Mouse (Mus musculus): ENCODE measurements at regions not wholly inside any gene's neighbourhood (a gene's known extent, or its start where the extent isn't known, plus 50 kb on each side); places are given as distances from the start of the nearest gene placed in this dataset.

- Histone ChIP-seq H3K4me3 (ENCODE audit: control insufficient read depth in 1 of 2, insufficient read depth in 1 of 2, low read depth in 1 of 2, low read length in 2 of 2) (no peak overlapping the region), H3K4me1 (ENCODE audit: control insufficient read depth in 2 of 2, insufficient read depth in 2 of 2, low read length in 2 of 2) (no peaks in the 10 kb centered on the region), H3K4me2 (ENCODE audit: low read length) (no peak overlapping the region), H3K27me3 (ENCODE audit: control insufficient read depth, insufficient read depth, low read length) (no peaks in the 10 kb centered on the region), H3K9ac (ENCODE audit: low read length) (no peak overlapping the region), H3K27ac (replicated peaks in 1 of 2; ENCODE audit: control insufficient read depth in 1 of 2, insufficient read depth in 1 of 2, low read depth in 2 of 2, low read length in 2 of 2) (no peak overlapping the region), H3K9me3 (ENCODE audit: control insufficient read depth, low read length) (no peaks in the 10 kb centered on the region), H3K36me3 (ENCODE audit: control insufficient read depth, insufficient read depth, low read length) (no peaks in the 10 kb centered on the region)
- no peak for ATAC-seq (ENCODE audit: insufficient number of reproducible peaks, insufficient read depth, low FRiP score, low read depth)
- 91% methylated on average over 3 of the region's 3 CpGs for WGBS
Measured at GRCm38 (mm10) chr16:24213577-24213976, 179.7 kb upstream of the Lpp start.

- Histone ChIP-seq H3K4me3 (ENCODE audit: control insufficient read depth in 1 of 2, insufficient read depth in 1 of 2, low read depth in 1 of 2, low read length in 2 of 2) (no peak overlapping the region), H3K9me3 (ENCODE audit: control insufficient read depth, low read length) (no peaks in the 10 kb centered on the region), H3K27ac (replicated peaks in 1 of 2; ENCODE audit: control insufficient read depth in 1 of 2, insufficient read depth in 1 of 2, low read depth in 2 of 2, low read length in 2 of 2) (no peak overlapping the region), H3K4me2 (ENCODE audit: low read length) (no peak overlapping the region), H3K27me3 (ENCODE audit: control insufficient read depth, insufficient read depth, low read length) (no peaks in the 10 kb centered on the region), H3K9ac (ENCODE audit: low read length) (no peak overlapping the region), H3K4me1 (ENCODE audit: control insufficient read depth in 2 of 2, insufficient read depth in 2 of 2, low read length in 2 of 2) (no peaks in the 10 kb centered on the region), H3K36me3 (ENCODE audit: control insufficient read depth, insufficient read depth, low read length) (no peaks in the 10 kb centered on the region)
- no peak for ATAC-seq (ENCODE audit: insufficient number of reproducible peaks, insufficient read depth, low FRiP score, low read depth)
- WGBS: 76% methylated on average over 2 of the region's 2 CpGs
Measured at GRCm38 (mm10) chr16:24212702-24213101, 180.6 kb upstream of the Lpp start.

DNA sequence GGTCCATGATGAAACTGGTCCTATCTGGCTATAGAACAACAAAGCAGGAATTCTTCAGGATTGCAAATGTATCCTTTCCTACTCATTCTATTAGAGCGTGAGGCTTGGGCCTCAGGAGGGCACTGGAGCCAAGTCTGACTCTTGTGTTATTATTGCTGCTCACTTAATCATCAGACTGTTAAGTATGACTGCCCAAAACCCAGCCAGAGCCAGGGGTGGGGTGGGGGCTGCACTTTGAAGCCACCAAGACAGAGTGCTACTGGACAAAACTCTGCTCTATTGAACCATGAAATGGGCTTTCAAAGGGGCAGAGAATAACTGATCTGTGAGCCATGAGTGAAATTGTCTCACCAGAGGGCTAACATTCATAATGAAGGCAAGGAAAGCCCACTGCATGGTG, 181.7 kb upstream of the Lpp start:
- WGBS: 88% methylated on average over 1 of the region's 1 CpGs
- Histone ChIP-seq H3K27ac (replicated peaks in 1 of 2; ENCODE audit: control insufficient read depth in 1 of 2, insufficient read depth in 1 of 2, low read depth in 2 of 2, low read length in 2 of 2) (no peak overlapping the region), H3K9ac (ENCODE audit: low read length) (no peak overlapping the region), H3K27me3 (ENCODE audit: control insufficient read depth, insufficient read depth, low read length) (no peaks in the 10 kb centered on the region), H3K9me3 (ENCODE audit: control insufficient read depth, low read length) (no peaks in the 10 kb centered on the region), H3K4me3 (ENCODE audit: control insufficient read depth in 1 of 2, insufficient read depth in 1 of 2, low read depth in 1 of 2, low read length in 2 of 2) (no peak overlapping the region), H3K36me3 (ENCODE audit: control insufficient read depth, insufficient read depth, low read length) (no peaks in the 10 kb centered on the region), H3K4me2 (ENCODE audit: low read length) (no peak overlapping the region), H3K4me1 (ENCODE audit: control insufficient read depth in 2 of 2, insufficient read depth in 2 of 2, low read length in 2 of 2) (peaks cover 2 to 3% of the 10 kb centered on the region in 2 experiments; a peak in 2 of 4 replicates)
- ATAC-seq (ENCODE audit: insufficient number of reproducible peaks, insufficient read depth, low FRiP score, low read depth): no peak

GRCm38 (mm10) chr16:24208876-24209275, 184.4 kb upstream of the Lpp start:
- Histone ChIP-seq H3K27ac (replicated peaks in 1 of 2; ENCODE audit: control insufficient read depth in 1 of 2, insufficient read depth in 1 of 2, low read depth in 2 of 2, low read length in 2 of 2) (no peak overlapping the region), H3K27me3 (ENCODE audit: control insufficient read depth, insufficient read depth, low read length) (no peaks in the 10 kb centered on the region), H3K4me1 (ENCODE audit: control insufficient read depth in 2 of 2, insufficient read depth in 2 of 2, low read length in 2 of 2) (peaks cover 2 to 10% of the 10 kb centered on the region in 2 experiments; a peak in 2 of 4 replicates), H3K36me3 (ENCODE audit: control insufficient read depth, insufficient read depth, low read length) (no peaks in the 10 kb centered on the region), H3K9me3 (ENCODE audit: control insufficient read depth, low read length) (no peaks in the 10 kb centered on the region), H3K4me2 (ENCODE audit: low read length) (no peak overlapping the region), H3K9ac (ENCODE audit: low read length) (no peak overlapping the region), H3K4me3 (ENCODE audit: control insufficient read depth in 1 of 2, insufficient read depth in 1 of 2, low read depth in 1 of 2, low read length in 2 of 2) (no peak overlapping the region)
- no peak for ATAC-seq (ENCODE audit: insufficient number of reproducible peaks, insufficient read depth, low FRiP score, low read depth)
- WGBS: 83% methylated on average over 2 of the region's 2 CpGs

DNA sequence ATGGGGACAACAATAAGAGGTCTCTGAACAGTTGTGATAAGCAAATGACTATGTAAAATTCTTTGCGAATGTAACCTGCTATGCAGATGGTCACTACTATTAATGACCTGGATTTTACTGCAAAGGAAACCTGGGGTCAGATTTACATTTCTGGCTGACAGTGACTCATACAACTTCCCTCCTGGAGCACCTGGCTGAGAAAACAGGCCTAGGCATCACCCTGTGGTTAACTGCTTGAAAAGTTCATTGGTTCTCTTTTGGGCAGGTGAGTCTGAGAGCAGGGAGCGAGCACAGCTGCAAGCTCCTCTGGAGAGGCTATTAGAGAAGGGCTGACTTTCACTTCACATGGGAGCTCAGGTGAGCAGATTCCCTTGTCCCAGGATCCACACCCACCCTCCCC, 185.2 kb upstream of the Lpp start:
- Histone ChIP-seq H3K27me3 (ENCODE audit: control insufficient read depth, insufficient read depth, low read length) (no peaks in the 10 kb centered on the region), H3K27ac (replicated peaks in 1 of 2; ENCODE audit: control insufficient read depth in 1 of 2, insufficient read depth in 1 of 2, low read depth in 2 of 2, low read length in 2 of 2) (no peak overlapping the region), H3K36me3 (ENCODE audit: control insufficient read depth, insufficient read depth, low read length) (no peaks in the 10 kb centered on the region), H3K4me1 (ENCODE audit: control insufficient read depth in 2 of 2, insufficient read depth in 2 of 2, low read length in 2 of 2) (peaks cover 5 to 14% of the 10 kb centered on the region in 2 experiments; a peak in 3 of 4 replicates), H3K4me3 (ENCODE audit: control insufficient read depth in 1 of 2, insufficient read depth in 1 of 2, low read depth in 1 of 2, low read length in 2 of 2) (no peak overlapping the region), H3K4me2 (ENCODE audit: low read length) (no peak overlapping the region), H3K9ac (ENCODE audit: low read length) (no peak overlapping the region), H3K9me3 (ENCODE audit: control insufficient read depth, low read length) (no peaks in the 10 kb centered on the region)
- 88% methylated on average over 2 of the region's 2 CpGs for WGBS
- ATAC-seq (ENCODE audit: insufficient number of reproducible peaks, insufficient read depth, low FRiP score, low read depth): no peak

DNA sequence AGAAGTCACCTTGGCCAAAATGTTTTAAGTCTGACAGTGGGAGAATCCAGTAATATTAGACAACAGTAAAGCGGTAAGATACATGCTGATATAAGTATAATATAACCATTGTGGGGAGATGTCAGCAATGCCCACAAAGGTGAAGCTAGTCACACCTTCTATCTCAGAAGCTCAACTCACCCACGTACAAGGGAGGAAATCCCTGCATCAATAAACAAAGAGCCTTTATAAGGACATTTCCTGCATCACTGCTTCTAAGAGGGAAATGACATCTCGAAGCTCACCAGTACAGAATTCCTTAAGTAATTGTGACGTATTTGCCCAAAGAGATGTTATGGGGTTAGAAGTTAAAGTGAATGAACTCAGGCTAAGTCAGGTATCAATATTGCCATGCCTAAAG, 186.3 kb upstream of the Lpp start:
- WGBS: 62% methylated on average over 4 of the region's 4 CpGs
- Histone ChIP-seq H3K9me3 (ENCODE audit: control insufficient read depth, low read length) (no peaks in the 10 kb centered on the region), H3K27ac (replicated peaks in 1 of 2; ENCODE audit: control insufficient read depth in 1 of 2, insufficient read depth in 1 of 2, low read depth in 2 of 2, low read length in 2 of 2) (no peak overlapping the region)

DNA sequence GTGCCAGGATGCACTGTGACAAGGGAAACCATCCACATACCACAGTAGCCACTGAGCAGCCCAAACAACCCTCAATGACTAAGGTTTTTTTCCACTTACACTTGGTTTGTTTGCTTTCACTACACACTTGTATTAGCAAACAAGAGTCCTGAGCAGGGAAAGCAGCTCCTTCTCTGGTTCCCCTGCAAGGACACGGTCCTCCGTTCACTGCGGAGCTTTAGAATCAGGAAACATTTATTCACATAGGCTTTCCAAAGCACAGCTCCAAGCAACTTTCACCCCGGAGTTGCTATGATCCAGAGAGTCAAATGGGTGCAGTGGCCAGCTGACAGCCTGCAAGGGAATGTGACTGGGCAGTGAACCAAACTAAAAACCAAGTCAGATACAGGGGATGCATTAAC, 186.8 kb upstream of the Lpp start:
- no peaks in the 10 kb centered on the region for H3K36me3 ChIP-seq (ENCODE audit: control insufficient read depth, insufficient read depth, low read length)
- 65% methylated on average over 4 of the region's 4 CpGs for WGBS
- H3K27ac ChIP-seq (replicated peaks in 1 of 2; ENCODE audit: control insufficient read depth in 1 of 2, insufficient read depth in 1 of 2, low read depth in 2 of 2, low read length in 2 of 2): no peak overlapping the region
- H3K4me1 ChIP-seq (ENCODE audit: control insufficient read depth in 2 of 2, insufficient read depth in 2 of 2, low read length in 2 of 2): peaks cover 11 to 27% of the 10 kb centered on the region in 2 experiments
- H3K4me3 ChIP-seq (ENCODE audit: control insufficient read depth in 1 of 2, insufficient read depth in 1 of 2, low read depth in 1 of 2, low read length in 2 of 2): no peak overlapping the region
- H3K9me3 ChIP-seq (ENCODE audit: control insufficient read depth, low read length): no peaks in the 10 kb centered on the region
- no peak overlapping the region for H3K4me2 ChIP-seq (ENCODE audit: low read length)
- no peak for ATAC-seq (ENCODE audit: insufficient number of reproducible peaks, insufficient read depth, low FRiP score, low read depth)
- no peak overlapping the region for H3K9ac ChIP-seq (ENCODE audit: low read length)
- H3K27me3 ChIP-seq (ENCODE audit: control insufficient read depth, insufficient read depth, low read length): no peaks in the 10 kb centered on the region

More for the DNA sequence above, 186.3 kb upstream of the Lpp start:
- Histone ChIP-seq H3K4me1 (ENCODE audit: control insufficient read depth in 2 of 2, insufficient read depth in 2 of 2, low read length in 2 of 2) (peaks cover 9 to 21% of the 10 kb centered on the region in 2 experiments; a peak in 3 of 4 replicates), H3K36me3 (ENCODE audit: control insufficient read depth, insufficient read depth, low read length) (no peaks in the 10 kb centered on the region), H3K9ac (ENCODE audit: low read length) (no peak overlapping the region), H3K4me3 (ENCODE audit: control insufficient read depth in 1 of 2, insufficient read depth in 1 of 2, low read depth in 1 of 2, low read length in 2 of 2) (no peak overlapping the region), H3K4me2 (ENCODE audit: low read length) (no peak overlapping the region), H3K27me3 (ENCODE audit: control insufficient read depth, insufficient read depth, low read length) (no peaks in the 10 kb centered on the region)
- no peak for ATAC-seq (ENCODE audit: insufficient number of reproducible peaks, insufficient read depth, low FRiP score, low read depth)

DNA sequence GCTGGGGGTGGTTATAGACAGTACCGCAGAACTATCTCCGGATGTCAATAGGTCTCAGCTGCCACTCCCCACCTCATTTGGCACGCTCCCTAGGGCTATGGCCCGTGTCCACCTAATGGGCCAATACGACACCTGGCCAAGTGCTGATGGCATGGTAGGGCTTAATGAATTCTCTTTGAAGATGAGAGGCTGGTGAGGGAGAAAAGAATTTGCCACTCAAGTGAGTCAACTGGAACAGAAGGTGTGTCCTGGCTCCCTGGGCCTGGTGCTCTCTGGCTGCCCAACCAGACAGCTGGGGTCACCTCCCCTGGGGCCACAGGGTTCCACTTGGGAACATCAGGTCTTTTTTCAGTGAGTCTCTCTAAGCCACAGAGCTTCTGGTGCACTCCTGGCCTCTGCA, 187.7 kb upstream of the Lpp start:
- WGBS: 77% methylated on average over 5 of the region's 5 CpGs
- Histone ChIP-seq H3K27me3 (ENCODE audit: control insufficient read depth, insufficient read depth, low read length) (no peaks in the 10 kb centered on the region), H3K36me3 (ENCODE audit: control insufficient read depth, insufficient read depth, low read length) (no peaks in the 10 kb centered on the region), H3K4me1 (ENCODE audit: control insufficient read depth in 2 of 2, insufficient read depth in 2 of 2, low read length in 2 of 2) (peaks cover 13 to 35% of the 10 kb centered on the region in 2 experiments), H3K27ac (replicated peaks in 1 of 2; ENCODE audit: control insufficient read depth in 1 of 2, insufficient read depth in 1 of 2, low read depth in 2 of 2, low read length in 2 of 2) (no peak overlapping the region), H3K9me3 (ENCODE audit: control insufficient read depth, low read length) (no peaks in the 10 kb centered on the region), H3K9ac (ENCODE audit: low read length) (no peak overlapping the region), H3K4me3 (ENCODE audit: control insufficient read depth in 1 of 2, insufficient read depth in 1 of 2, low read depth in 1 of 2, low read length in 2 of 2) (no peak overlapping the region), H3K4me2 (ENCODE audit: low read length) (no peak overlapping the region)
- no peak for ATAC-seq (ENCODE audit: insufficient number of reproducible peaks, insufficient read depth, low FRiP score, low read depth)

Measured in heart, embryonic 14.5 days (tissue).